Mouse (Mus musculus) spleen, postnatal 4 days (tissue): Measurements from ENCODE around the gene Arpp19.

ENCODE experiments used
- DNase-seq, 2 experiments: peaks; one replicate each; pipeline ENCODE4 v3.0.0; 2022; ENCODE audit warnings: low spot score in 2 of 2

Gene Arpp19

GRCm38 (mm10) chr9:75102131-75102530, 64.7 kb downstream of the Arpp19 start:
- DNase-seq = no peak
